Mouse (Mus musculus) neural tube, embryonic 10.5 days (tissue): Measurements from ENCODE around the gene Cyth3.

Experiments
- DNase-seq: peaks from one replicate; pipeline ENCODE4 v3.0.0-alpha.2; 2017; ENCODE audit warnings: low spot score; ENCODE audit errors: extremely low spot score

Gene Cyth3

DNA sequence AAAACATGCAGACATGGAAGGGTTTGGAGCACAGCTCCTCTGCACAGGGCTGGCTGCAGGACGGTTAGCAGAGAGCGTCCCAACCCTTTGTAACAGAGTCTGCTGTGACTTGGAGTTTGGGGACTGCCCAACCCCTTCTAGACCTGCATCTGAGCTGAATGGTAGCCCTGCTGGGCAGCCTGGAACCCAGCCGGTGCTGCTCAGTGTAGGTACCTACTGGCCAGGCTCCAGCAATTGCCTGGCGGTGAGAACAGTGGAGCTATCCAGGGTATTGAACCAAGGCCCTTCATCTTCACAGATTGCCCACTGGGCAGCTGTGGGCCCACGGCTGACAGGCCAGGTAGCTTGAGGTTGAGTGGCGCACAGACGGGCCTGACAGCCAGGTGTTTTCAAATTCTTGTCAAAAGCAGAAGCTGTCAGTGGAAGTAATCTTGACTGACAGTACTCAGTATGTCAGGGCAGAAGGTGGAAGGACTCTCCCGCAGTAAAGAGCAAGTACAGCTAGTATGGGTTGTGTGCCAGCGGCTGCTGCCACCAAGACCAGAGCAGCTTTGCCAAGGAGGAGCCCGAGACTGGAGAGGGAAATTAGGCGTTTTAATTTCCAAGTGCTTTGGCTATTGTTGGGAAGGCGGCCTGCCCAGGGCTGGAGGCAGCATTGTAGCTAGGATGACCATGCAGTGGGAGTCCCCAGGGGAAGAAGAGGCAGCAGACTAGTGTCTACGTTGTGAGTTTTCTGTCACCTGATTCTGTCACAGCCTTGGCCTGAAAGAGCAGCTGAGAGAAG is 82.8 kb downstream of the Cyth3 start:
- no peak for DNase-seq

DNA sequence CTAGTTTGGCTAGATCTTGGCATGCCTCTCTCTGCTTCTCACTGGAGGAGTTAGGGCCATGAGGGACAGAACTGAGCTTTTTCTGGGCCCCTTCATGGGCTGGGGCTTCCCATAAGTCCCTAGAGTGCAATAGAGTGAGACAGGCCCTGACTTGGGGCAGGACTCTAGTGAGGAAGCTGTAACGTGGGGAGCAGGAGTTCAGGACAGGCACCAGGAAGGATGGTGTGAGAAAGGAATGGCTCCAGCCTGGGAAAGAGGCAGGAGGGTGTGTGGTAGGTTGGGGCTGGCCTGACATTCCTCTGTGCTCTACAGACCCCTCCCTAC is 83.4 kb downstream of the Cyth3 start:
- no peak for DNase-seq

DNA sequence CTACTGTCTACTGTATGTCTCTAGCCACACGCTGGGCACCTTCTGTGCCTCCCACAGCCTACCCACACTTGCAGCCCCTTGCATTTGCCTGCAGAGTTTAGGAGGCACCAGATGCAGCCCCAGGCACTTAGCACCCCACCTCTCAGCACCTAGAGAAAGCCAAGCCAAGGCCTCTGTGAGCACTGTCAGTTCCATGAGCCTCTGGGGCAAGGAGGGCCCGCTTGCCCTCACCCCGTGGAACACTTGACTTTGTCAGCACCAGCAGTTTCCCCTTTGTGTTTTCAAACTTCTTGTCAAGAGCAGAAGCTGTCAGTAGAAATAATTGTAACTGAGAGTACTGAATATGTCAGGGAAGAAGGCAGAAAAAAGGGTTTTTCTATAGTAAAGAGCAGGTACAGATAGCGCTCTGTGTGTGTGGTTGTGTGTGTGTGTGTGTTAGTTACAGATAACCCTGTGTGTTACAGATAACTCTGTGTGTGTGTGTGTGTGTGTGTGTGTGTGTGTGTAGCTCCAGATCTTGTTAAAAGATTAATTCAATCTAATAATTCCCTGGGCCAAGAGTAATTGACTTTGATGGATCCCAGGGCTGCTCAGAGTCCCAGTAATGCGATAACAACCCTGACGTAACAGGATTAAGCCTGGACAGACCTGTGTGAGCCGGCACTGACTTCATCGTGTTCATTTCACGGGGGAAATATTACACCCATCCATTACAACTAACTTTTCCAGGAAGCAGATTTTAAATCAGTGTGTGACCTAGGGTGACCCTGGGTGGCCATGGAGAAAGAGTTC is 84.0 kb downstream of the Cyth3 start:
- DNase-seq, result no peak

GRCm38 (mm10) chr5:143706822-143707200 is 84.6 kb downstream of the Cyth3 start:
- DNase-seq, result no peak

- DNase-seq, result peak; percentile 73
Measured at GRCm38 (mm10) chr5:143711326-143711725, 89.1 kb downstream of the Cyth3 start.

GRCm38 (mm10) chr5:143712011-143712800 is 90.0 kb downstream of the Cyth3 start:
- DNase-seq, result no peak

GRCm38 (mm10) chr5:143721962-143722361 is 99.7 kb downstream of the Cyth3 start:
- DNase-seq, result no peak

GRCm38 (mm10) chr5:143730915-143731314 is 108.7 kb downstream of the Cyth3 start:
- DNase-seq, result no peak

DNA sequence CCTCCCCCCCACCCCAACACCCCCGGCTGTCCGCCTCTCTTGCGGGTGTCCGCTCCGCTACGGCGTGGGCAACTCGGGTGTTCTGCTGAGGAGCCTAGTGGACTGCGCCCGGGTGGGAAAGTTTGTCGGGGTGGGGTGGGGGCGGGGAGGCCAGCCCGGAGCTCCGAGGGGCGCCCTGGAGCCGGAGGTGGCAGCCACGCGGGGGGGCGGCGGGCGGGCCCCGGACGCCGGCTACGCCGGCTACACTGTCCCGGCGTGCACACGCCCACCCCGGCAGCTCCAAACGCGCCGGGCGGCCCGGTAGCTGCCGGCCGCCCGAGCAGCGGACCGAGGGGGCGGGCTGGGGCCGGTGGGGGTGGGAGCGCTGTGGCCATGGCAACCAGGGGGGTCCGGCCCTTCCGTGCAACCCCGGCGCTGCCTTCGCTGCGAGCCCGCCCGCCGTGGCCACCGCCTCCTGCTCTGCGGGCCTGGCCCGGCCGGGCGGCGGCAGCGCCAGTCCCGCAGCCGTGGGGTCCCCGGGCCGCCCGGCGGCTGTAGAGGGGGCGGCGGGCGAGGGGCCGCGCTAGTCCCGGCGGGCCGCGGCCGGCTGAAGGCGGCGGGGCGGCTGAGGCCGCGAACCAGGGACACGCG is 109.4 kb downstream of the Cyth3 start:
- peak; percentile 43 for DNase-seq

- peak; percentile 91 for DNase-seq
Measured at GRCm38 (mm10) chr5:143732180-143732891, 110.1 kb downstream of the Cyth3 start, which contains the start of gene Usp42. TSS of gene Usp42 (minus strand) at chr5:143732280.

DNA sequence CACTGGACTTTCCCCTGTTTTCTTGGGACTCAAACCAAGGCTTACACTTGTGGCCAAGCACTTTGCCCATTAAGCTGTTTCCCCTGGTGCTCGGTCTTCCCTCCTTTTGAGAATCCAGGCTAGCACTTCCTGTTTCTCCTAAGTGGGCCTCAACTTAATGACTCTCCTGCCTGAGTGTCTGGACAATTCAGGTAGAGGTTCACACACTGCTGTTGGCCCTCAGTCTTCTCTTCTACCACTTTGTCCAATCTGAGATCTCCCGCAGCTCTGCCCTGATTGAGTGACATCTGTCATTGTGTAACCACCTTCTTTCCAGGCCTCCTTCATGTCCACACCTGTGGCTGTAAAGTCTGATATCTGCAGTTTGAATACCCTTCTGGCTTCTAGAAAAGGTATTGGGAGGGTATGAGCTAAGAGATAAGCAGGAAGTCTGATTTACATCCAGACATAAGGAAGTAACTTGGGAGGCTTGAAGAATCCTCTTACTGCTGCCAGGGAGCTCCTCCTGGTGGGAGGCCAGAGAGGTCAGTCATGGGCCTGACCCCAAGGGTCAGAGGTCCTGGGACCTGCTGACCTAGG is 127.5 kb downstream of the Cyth3 start:
- no peak for DNase-seq

- DNase-seq, result no peak
Measured at GRCm38 (mm10) chr5:143755529-143756141, 133.4 kb downstream of the Cyth3 start.

- DNase-seq, result peak; percentile 82
Measured at GRCm38 (mm10) chr5:143757755-143758443, 135.7 kb downstream of the Cyth3 start.

DNA sequence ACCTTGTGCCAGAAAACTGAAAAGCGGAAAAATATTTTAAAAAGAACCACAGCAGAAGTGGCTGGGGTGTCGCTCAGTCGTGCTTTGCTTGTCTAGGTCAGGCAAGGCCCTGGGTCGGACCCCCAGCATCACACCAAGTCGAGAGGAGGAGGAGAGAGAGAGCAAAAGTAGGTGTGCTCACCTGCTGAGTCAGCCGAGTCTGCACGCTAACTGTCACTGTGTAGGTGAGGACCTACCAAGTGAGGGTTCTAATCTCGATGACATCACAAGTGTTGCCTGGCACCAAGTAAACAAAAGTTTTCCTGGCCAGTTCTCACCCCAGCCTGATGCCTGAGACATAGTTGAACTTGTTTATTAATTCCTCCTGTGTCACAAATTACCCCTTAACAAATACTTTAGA is 137.3 kb downstream of the Cyth3 start:
- no peak for DNase-seq
